Comparison of ENCODE assay signal across 7 mouse cellular contexts in genomic region chr7:30322285-30322667, GRCm38 (mm10). TPM values are rescaled to one million over a fixed set of nuclear protein-coding genes. Genes with fewer than 3 reads are reported as not detected.
A peak's percentile ranks its signal among the peaks of the same experiment; 100 is the strongest.
DNase-seq lines count a peak whose midpoint lies in the region; ATAC-seq lines count a peak whose summit lies in the region.

No protein-coding gene starts in this region.

- peak; percentile 98 for ATAC-seq in intestine, embryonic 15.5 days

- no peaks in the 10 kb centered on the region for H3K36me3 ChIP-seq in intestine, embryonic 15.5 days
- H3K36me3 ChIP-seq in midbrain, embryonic 10.5 days, result no peaks in the 10 kb centered on the region

- H3K4me2 ChIP-seq in intestine, embryonic 15.5 days (replicated peaks), result peak overlapping the region; percentile 87

- peak overlapping the region; percentile 92 for H3K9ac ChIP-seq in intestine, embryonic 15.5 days

- H3K4me3 ChIP-seq in intestine, embryonic 15.5 days (replicated peaks), result peak overlapping the region; percentile 85
- peak overlapping the region; percentile 77 for H3K4me3 ChIP-seq in midbrain, embryonic 10.5 days

- under 1% methylated on average over 20 of the region's 20 CpGs for WGBS in intestine, embryonic 15.5 days
- WGBS in midbrain, embryonic 10.5 days, result 0% methylated on average over 20 of the region's 20 CpGs

- H3K9me3 ChIP-seq in intestine, embryonic 15.5 days, result no peaks in the 10 kb centered on the region
- no peaks in the 10 kb centered on the region for H3K9me3 ChIP-seq in midbrain, embryonic 10.5 days (replicated peaks)

- H3K27me3 ChIP-seq in intestine, embryonic 15.5 days (replicated peaks), result no peaks in the 10 kb centered on the region
- 0 out of 2 replicates have a peak, but pooled peaks cover 3% of the 10 kb centered on the region for H3K27me3 ChIP-seq in midbrain, embryonic 10.5 days (ENCODE audit: low read depth, poor library complexity, severe bottlenecking)

- H3K27ac ChIP-seq in intestine, embryonic 15.5 days, result peak overlapping the region; percentile 92
- H3K27ac ChIP-seq in midbrain, embryonic 10.5 days (replicated peaks), result peak overlapping the region; percentile 88

- peaks cover 10% of the 10 kb centered on the region for H3K4me1 ChIP-seq in intestine, embryonic 15.5 days (replicated peaks)
- H3K4me1 ChIP-seq in midbrain, embryonic 10.5 days, result peaks cover 20% of the 10 kb centered on the region

- DNase-seq in adrenal gland, adult 18-20 months (ENCODE audit: low spot score in 2 of 2), result peak; percentile 93 to 94
- peak; percentile 98 for DNase-seq in embryo, embryonic 11 days
- peak; percentile 98 for DNase-seq in gastrocnemius, postnatal 25 days
- DNase-seq in left cerebral cortex, postnatal 25 days (ENCODE audit: low spot score in 2 of 2), result peak; percentile 98 to 99
- peak; percentile 96 for DNase-seq in midbrain, embryonic 10.5 days (ENCODE audit: low spot score)
- DNase-seq in right cerebral cortex, postnatal 4 days, result peak; percentile 95

- intact Hi-C loops in left cerebral cortex, postnatal 25 days (cut with DNase I), result no loop called here

RNA-seq across cellular contexts. Expression of gene E130208F15Rik, which starts 0.7 kb away (rescaled TPM):
- 1 to 10 TPM in 1 of 2 experiments, under 1 TPM in 1; 0.63 to 1.0 TPM for total RNA-seq in adrenal gland, adult 18-20 months (2021)
- total RNA-seq in gastrocnemius, postnatal 25 days (2021), result under 1 TPM; 0.31 to 0.46 TPM
- polyA plus RNA-seq in intestine, embryonic 15.5 days (2015; fragmentation: Nextera tagmentation; extraction: Ambion mirVana), result 1.8 TPM in 1 of 2 replicates, not detected in the other
- total RNA-seq in left cerebral cortex, postnatal 25 days (2021), result under 1 TPM; 0.32 to 0.55 TPM
- polyA plus RNA-seq in midbrain, embryonic 10.5 days (2016; fragmentation: Nextera tagmentation; extraction: Ambion mirVana), result 2.6 and 4.6 TPM in 2 replicates

RNA-seq across cellular contexts. Expression of gene Sdhaf1, which starts 1.4 kb away (rescaled TPM):
- 10 to 100 TPM in 1 of 2 experiments, 1 to 10 TPM in 1; 8.8 to 12.0 TPM for total RNA-seq in adrenal gland, adult 18-20 months (2021)
- total RNA-seq in gastrocnemius, postnatal 25 days (2021), result 1 to 10 TPM; 6.5 to 7.3 TPM
- polyA plus RNA-seq in intestine, embryonic 15.5 days (2015; fragmentation: Nextera tagmentation; extraction: Ambion mirVana), result 15.5 and 18.0 TPM in 2 replicates
- total RNA-seq in left cerebral cortex, postnatal 25 days (2021), result 1 to 10 TPM; 7.2 to 7.8 TPM
- polyA plus RNA-seq in midbrain, embryonic 10.5 days (2016; fragmentation: Nextera tagmentation; extraction: Ambion mirVana), result 19.3 and 22.5 TPM in 2 replicates

RNA-seq across cellular contexts. Expression of gene Syne4, which starts 7.7 kb away (rescaled TPM):
- 10 to 100 TPM; 21.8 to 31.5 TPM for total RNA-seq in adrenal gland, adult 18-20 months (2021)
- total RNA-seq in gastrocnemius, postnatal 25 days (2021), result 1 to 10 TPM; 1.2 to 1.4 TPM
- 47.7 and 65.3 TPM in 2 replicates for polyA plus RNA-seq in intestine, embryonic 15.5 days (2015; fragmentation: Nextera tagmentation; extraction: Ambion mirVana)
- 1 to 10 TPM; 8.4 to 8.7 TPM for total RNA-seq in left cerebral cortex, postnatal 25 days (2021)
- 13.7 and 14.8 TPM in 2 replicates for polyA plus RNA-seq in midbrain, embryonic 10.5 days (2016; fragmentation: Nextera tagmentation; extraction: Ambion mirVana)

RNA-seq across cellular contexts. Expression of gene Alkbh6, which starts 13.8 kb away (rescaled TPM):
- total RNA-seq in adrenal gland, adult 18-20 months (2021), result 10 to 100 TPM; 56.3 to 74.8 TPM
- 10 to 100 TPM; 18.6 to 18.8 TPM for total RNA-seq in gastrocnemius, postnatal 25 days (2021)
- polyA plus RNA-seq in intestine, embryonic 15.5 days (2015; fragmentation: Nextera tagmentation; extraction: Ambion mirVana), result 63.9 and 68.5 TPM in 2 replicates
- 10 to 100 TPM; 63.6 to 64.4 TPM for total RNA-seq in left cerebral cortex, postnatal 25 days (2021)
- polyA plus RNA-seq in midbrain, embryonic 10.5 days (2016; fragmentation: Nextera tagmentation; extraction: Ambion mirVana), result 95.4 and 96.9 TPM in 2 replicates

RNA-seq across cellular contexts. Expression of gene Clip3, which starts 30.7 kb away (rescaled TPM):
- 10 to 100 TPM; 22.6 to 24.3 TPM for total RNA-seq in adrenal gland, adult 18-20 months (2021)
- 10 to 100 TPM in 1 of 2 experiments, 1 to 10 TPM in 1; 4.2 to 10.6 TPM for total RNA-seq in gastrocnemius, postnatal 25 days (2021)
- polyA plus RNA-seq in intestine, embryonic 15.5 days (2015; fragmentation: Nextera tagmentation; extraction: Ambion mirVana), result 22.6 and 23.4 TPM in 2 replicates
- total RNA-seq in left cerebral cortex, postnatal 25 days (2021), result 100 to 1,000 TPM; 467 to 489 TPM
- polyA plus RNA-seq in midbrain, embryonic 10.5 days (2016; fragmentation: Nextera tagmentation; extraction: Ambion mirVana), result 54.9 and 76.3 TPM in 2 replicates

Comparison
In these comparisons a context has a peak if more than half of its experiments do, and no peak if none do; other contexts are left out.
1. Peak in every context shown above with its lines: DNase-seq, ATAC-seq, H3K4me3 ChIP-seq and H3K27ac ChIP-seq.